Mouse (Mus musculus) heart, postnatal 36 days (tissue): Measurements from ENCODE around the gene Nbea. TPM values are rescaled to one million over a fixed set of nuclear protein-coding genes. Genes with fewer than 3 reads are reported as not detected.

ENCODE experiments used
- DNase-seq, 2 experiments: peaks; one replicate each; pipeline ENCODE4 v3.0.0; 2021 to 2022
- intact Hi-C: fragments of 180-260 bp; cut with DNase I; formaldehyde crosslinking; loops from one replicate; pipeline ENCODE4 v1.15.1; 2025
- total RNA-seq, 2 experiments: library from RNA; stranded (reverse); gene quantifications; 2 replicates each; pipeline ENCODE4 v1.2.3; 2021

Gene Nbea
- total RNA-seq, 2 experiments from 2014 or later: 14.3 to 14.7 TPM

DNA sequence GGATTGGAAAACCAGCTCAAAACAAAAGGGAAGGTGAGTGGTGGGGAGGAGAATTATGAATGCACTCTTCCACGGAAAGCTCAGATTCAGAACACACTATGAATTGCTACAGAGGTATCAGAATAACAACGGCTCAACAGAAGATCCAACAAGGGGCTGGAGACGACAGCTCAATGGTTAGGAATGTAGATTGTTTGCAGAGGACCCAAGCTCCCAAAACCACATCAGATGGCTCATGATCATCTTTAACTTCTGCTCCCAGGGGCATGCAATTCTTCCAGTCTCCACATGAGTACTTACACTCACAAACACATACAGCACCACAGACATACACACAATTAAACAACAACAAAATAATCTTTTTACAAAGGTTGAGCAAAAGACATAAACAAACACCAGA, 346.3 kb downstream of the Nbea start:
- intact Hi-C loops: no loop called here
- DNase-seq: no peak

DNA sequence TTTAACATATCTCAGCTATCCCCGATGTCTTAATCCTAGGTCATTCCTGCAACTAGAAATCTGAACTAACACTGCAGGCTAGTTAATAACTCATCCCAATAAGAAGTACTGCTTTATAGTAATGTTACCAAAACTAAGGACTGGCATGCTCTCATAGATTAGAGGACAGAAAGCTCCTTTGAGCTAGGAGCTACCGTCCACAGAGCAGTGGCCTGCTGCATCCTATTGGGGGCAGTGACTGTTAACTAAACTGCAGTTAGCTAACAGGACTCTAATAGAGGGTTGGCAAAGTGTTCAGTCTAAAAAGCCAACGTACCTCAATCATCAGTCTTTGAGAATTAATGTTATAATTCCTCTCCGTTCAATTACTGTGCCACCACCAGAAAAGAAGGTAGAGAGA, 348.3 kb downstream of the Nbea start:
- no peak for DNase-seq
- intact Hi-C loops: no loop called here

DNA sequence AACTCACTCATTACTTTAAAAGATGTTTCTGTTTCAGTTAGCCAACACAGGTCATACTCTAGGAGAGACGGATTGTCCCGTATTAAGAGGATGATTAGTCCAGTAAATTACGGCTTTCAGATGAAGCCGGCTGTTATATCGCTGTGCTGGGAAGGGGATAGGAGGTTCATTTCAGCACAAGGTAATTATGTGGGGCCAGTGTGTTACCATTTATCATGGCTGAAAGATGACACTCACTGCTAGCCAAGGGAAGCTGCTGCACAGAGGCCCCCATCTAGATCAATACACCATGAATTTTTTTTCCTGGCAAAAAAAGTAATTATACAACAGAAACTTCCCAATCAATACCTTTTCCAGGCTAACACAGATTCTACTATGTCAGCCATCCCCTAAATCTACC, 353.3 kb downstream of the Nbea start:
- no peak for DNase-seq
- intact Hi-C loops: no loop called here

DNA sequence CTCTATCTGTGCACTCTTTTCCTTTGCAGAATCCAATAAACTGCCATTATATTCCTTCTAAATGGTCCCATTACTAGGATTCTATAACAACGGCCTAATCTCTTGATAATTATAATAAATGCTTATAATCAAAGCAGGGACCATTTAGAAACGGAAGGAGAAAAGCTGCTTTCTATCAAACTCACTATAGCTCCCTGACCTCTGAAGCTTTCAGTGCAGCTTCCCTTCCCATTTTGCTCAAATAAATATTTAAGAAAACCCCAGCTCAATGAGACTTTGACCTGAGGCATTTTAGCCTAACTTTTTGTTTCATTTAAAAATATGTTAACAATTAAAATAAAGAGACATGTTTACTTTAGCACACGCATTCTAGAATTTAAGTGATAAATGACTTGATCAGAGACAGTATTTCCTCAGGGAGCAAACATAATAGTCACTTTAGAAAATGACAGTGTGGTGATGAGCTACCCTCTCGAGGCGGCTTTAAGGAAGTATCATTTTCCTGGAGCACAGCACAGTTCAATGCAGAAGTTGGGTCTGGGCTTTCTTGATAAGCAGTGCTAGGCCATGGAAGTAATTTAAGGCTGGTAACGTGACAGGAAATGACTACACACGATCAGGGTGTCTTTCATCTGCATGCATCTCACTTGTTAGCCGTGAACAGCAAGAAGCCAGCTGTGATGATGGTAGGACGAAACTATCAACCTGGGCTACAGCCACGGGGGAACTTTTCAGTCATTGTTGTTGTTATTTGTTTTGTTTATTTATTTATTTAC, 354.8 kb downstream of the Nbea start:
- no peak for DNase-seq
- intact Hi-C loops: no loop called here

DNA sequence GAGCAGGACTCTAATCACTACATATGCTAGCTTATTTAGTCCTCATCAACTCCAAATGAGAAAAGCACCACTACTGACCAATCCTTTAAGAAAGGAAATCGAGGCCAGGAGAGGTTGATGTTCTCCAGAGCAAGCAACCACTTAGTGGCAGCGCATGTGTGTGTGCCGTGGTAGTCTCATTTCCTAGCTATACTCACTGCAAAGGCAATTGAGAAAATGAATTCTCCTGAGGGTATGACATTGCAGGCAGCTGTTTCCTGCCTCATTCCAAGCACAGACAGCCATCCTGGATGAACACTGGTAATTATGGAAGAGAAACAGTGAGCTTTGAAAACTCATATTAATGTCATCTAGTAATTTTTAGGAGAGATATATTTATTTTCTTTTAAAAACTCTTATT, 358.6 kb downstream of the Nbea start:
- intact Hi-C loops: no loop called here
- no peak for DNase-seq

DNA sequence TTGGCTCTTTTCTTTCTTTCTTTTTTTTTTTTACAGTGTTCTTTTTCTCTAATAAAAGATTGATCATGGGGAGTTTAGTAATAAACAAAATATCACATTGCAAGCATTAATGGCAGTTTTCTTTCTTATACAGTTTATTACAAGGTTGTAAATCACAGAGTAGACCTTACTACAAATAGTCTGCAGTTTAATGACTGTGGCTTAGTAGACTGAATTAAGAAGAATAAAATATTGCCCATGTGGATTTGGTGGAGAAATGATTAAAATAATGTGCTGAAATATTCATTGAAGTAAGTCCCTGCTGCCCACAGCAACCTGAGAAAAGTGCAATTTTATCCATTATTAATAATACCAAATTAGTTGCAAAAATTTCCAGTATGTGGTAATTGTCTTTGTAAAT, 363.9 kb downstream of the Nbea start:
- intact Hi-C loops: no loop called here

DNA sequence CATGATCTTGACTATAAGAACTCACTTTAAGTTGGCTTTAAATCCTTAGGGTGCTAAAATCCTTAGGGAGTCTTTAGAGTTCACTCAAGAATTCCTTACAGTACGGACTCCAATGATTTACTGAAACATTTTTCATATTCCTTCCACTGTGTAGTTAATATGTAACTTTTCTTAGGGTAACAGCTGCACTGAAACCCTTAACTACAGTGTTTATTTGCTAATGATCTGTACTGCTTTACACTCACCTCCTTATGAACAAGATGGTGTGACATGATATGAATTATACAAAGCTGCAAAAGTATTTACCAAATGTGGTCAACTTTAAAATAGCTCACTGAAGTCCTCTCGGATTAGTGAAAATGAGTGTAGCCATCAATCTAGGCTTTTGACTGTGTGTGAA, 365.4 kb downstream of the Nbea start:
- no peak for DNase-seq
- intact Hi-C loops: no loop called here

More for the DNA sequence above, 363.9 kb downstream of the Nbea start:
- DNase-seq: no peak

DNA sequence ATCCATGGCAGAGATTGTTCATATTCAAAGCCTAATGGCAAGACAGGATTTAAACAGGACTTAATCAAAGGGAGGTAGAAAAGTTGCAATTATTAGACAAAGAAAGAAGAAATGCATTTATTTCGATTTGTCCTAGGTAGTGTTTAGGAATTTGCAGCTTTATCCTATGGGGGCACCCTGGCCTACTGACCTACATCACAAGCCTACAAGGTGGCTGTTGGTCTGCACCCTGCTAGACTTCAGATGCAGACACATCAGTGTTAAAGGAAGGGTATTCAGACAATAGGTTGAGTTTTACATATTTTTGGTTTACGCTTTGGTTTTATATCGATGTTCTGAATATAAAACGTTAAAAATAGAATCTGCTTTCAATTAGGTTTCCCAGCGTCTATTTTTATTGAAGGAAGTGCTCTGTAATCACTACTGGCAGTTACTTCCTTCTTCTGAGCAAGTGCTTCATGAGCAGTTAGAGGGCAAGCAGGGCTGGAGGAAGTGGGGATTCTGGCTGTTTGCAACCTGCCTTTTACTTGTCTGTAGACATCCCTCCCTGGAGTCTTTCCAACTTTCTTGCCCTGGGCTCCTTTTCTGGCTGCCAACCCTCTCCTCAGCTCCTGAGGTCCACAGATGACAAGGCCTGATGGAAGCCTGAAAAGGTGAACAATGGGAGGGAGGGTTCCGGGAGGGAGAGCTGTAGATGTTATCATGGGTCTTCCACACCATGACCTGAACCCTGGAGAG, 366.7 kb downstream of the Nbea start:
- peak in 1 of 2 experiments; percentile 22 for DNase-seq
- intact Hi-C loops: no loop called here

DNA sequence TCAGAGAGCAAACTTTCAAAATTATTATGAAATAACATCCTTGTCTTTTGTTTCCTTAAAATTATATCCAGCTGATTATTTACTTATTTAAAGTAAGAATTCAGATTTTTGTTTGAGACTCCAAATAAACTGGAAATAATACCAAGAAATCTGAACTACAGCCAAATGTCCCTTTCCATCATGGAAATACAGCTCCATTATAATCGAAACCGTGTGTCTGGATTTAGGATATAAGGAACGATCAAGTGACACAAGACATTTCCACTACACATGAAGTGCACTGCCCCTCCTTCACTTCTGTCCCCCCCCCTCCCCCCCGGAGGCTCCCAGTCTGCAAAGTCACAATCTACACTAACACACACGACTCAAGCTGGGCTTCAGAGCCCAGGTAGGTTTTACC, 367.4 kb downstream of the Nbea start:
- intact Hi-C loops: no loop called here
- DNase-seq: no peak

DNA sequence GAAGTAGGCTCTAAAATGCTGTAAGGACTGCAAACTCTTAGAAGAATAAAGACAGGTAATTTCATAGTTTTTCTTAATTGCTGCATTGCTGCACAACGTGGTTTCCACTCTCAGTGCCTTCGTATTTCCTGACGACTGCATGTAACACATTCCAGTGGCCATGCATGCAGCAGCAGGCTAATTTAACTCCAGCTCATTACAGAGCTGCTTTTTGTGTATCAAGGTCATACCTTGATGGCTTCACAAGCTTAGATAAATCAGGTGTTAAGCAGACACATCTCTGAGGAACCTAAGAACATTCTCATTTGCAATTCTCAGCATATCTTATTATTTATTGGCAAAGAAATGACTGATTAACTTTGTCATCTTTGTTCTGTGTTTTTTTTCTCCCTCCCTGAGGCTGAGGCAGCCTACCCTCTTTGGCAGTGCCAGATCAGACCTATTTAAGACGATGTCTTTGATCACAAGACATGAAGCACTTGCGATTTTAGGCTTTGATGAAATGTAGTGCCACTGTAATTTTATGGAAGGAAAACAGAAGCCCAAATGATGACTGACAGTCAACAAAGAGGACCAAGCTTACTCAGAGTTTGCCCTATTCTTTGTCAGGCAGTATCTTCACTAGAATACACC, 368.4 kb downstream of the Nbea start:
- DNase-seq: no peak
- intact Hi-C loops: no loop called here

DNA sequence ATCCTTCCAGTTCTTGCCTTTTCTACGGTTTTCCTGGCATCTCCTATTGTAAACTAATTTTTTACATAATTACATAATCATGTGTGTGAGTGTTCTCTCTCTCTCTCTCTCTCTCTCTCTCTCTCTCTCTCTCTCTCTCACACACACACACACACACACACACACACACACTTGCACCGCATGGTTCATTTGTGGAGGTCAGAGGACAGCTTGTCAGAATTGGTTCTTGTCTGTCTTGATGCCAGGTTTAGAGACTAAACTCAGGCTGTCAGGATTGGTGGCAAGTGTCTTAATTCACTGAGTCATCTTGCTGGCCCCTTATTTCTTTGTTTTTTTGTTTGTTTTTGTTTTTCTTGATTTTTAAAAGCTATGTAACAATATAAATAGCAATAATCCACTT, 388.7 kb downstream of the Nbea start:
- intact Hi-C loops: no loop called here
- DNase-seq: no peak

DNA sequence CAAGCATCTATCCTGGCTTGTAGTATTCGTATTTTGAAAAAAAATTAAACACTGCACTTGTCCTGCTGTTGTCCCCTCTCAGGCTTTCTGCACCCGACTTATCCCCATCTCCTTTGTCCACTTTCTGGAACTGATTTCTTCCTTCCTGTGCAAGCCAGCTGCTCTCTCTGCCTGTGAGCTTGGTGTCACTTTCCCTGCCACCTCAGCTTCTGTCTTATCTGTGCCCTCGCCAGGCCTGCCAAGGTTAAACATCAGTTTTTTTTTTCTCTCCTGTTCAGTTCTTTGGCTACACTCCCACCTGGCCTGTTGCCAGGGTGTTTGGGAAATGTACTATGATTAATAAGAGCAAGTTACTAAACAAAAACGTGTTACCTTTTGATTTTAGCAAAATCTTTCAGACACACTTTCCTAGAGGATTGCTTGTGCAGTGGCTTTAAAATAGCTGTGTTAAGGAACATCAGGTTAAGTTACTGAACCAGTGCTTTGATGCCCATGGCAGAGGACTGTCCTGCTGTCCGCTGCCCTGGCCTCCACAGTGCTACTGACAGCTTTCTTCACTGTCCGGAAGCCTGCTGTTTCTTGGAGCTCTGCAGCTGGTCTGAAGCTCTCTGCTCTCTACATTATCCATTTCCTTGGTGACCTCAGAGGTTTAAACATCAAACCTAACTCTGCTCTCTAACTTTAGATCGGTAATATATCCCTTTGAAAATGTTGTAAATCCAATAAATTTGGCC, 389.5 kb downstream of the Nbea start:
- intact Hi-C loops: no loop called here
- peak; percentile 77 to 78 for DNase-seq

DNA sequence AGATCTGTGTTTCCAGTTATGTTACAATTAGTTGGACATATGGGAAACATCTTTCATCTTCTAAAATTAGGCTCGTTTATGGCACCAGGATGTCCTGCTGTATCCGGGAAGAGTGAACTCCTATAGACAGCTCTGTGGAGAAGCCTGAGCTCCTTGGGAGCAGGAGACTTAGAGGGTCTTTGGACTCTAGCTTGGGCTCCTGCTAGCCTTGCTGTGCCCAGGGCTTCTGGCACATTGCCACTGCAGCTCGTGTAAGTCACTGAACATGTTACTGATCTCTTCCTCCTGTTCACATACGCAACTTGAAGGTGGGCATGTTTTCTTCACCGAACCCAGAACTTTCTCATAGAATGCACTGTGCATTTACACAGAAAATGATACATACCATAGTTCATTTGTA, 391.2 kb downstream of the Nbea start:
- DNase-seq: no peak
- intact Hi-C loops: no loop called here

DNA sequence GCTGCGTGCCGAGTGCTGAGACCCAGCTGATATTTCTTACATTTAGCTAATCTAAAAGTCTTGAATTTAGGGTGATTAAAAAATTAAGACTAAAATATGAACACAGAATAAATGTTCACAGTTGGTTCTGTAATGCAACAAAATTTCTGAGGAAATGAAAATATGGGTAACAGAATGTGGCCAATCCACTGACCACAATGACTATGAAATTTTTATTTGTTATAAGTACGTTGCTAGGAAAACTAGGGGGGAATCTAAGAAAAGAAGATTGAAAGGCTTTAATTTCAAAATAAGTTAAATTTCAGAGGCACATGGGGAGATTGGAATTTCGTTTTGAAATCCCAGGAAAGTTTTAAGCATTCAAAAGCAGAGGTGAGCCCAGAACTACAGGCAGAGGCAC, 392.9 kb downstream of the Nbea start:
- intact Hi-C loops: no loop called here
- no peak for DNase-seq

DNA sequence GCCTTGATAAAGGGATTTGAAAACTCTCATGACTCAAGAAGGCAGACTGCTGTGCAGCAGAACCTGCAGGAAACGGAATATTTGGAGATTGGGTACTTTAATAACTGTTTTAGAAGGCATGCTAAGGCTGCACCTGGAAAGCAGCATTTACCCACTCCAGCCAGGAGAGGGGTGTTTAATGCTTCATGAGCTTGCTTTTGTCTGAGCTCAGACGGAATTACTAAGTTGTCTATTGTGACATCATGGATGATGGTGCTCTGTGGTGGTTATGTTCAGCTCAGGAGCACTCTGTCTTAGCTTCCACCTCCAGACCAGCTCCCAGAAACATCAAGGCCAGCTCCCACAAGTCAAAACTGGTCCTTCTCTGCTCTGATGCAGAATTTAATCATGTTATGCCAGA, 393.6 kb downstream of the Nbea start:
- intact Hi-C loops: no loop called here
- no peak for DNase-seq

DNA sequence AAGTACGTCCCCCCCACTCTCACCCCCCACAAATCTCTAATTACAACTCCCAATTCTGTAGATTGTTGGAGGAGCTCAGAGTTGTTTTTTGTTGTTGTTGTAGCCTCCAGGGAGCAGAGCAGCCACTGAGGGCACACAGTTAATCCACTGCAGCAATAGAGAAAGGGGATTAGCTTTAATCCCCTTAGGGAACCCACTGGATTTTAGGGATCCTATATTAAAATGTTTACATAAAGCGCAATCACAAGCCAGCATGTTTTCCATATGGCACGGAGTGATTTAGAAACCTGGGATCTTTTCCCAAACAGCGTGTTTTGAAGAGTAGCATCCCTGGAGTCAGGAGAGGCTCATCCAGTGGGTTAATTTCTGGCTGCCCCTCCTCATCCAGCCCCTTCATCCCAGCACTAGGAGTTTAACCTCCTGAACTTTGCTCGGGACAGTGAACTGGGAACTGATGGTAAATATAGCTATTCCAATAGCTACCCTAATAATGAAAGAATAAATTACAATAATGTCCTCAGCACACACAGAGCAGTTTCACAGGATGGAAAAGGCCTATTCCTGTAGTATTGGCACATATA, 394.8 kb downstream of the Nbea start:
- intact Hi-C loops: no loop called here
- DNase-seq: no peak

DNA sequence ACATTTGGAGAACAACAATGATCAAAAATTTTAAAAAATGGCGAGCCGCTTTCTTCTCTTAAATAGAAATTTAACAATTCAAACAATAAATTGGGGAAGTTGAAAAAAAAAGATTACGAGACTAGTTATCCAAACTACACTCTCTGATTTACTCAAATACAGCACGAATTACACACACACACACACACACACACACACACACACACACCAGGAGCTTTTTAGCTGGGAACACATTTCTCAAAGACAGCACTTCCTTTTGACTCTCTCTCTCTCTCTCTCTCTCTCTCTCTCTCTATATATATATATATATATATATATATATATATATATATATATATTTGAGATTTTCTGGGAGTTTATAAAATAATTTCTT, 395.3 kb downstream of the Nbea start:
- no peak for DNase-seq
- intact Hi-C loops: no loop called here

DNA sequence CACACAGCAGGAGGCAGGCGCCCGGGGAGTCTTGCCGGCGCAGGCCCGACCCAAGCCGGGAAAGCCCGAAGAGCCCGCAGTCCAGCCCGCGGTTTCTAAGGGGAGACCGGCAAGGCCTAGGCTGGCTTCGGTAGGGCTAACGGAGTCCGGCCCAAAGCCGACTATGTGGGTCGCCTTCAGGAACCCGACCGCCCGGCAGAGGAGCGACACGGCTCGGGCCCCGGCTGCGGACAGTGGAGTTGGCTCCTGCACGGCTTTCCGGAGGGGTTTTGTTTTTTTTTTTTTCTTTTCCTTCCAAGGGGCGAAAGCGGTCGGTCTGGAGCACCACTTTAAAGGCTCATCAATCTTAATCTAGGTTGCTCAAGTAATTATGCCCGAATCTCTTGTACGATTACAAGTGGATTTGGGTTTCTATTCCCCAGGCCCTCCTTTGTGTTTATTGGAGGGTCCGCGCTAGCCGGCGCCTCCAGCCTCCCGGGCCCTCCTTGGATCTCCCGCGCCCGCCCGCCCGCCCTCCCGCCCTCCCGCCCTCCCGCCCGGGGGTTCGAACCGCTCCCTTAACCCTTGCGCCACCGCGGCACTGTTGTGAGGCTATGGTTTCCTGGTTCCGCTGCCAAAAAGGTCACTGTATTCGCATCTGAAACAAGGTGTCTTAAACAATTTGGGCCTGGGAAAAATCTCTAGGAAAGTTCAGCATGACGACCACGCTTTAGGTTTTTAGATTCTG, 395.9 kb downstream of the Nbea start:
- intact Hi-C loops: no loop called here
- DNase-seq: peak; percentile 57 to 68

DNA sequence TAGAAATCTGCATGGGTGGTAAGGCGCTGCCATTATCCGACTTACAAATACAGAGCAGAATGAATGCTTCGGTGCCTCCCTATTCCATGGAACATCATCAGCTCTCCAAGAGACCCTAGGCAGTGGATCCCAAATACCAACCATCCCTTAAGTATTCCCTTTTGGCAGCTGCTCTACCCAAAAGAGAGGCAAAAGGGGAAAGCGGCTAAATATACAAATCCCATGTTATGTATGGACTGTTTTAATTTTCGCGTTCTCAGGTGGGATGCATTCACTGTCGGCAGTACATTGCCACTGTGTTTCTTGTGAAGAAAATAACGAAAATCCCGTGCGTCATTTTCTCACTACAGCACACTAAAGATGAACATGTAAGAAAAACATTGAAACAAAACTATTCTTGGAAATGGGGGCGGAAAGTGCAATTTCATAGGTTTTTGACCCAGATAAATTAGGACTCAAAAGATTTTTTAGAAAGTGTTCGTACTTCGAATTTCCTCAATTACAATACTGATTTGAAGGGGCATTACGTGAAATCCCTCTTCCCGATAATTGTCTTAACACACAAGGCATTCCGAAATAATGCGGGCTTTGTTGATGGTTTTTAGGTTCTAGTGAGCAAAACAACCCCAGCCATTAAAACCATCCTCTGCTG, 396.5 kb downstream of the Nbea start:
- intact Hi-C loops: no loop called here
- no peak for DNase-seq
